Mouse (Mus musculus): ENCODE measurements around the gene Med11.

- TF ChIP-seq CTCF (conservative IDR thresholded peaks at IDR 0.05; ENCODE audit: insufficient read depth, insufficient read length, low read depth, low read length): no peak
- TF ChIP-seq POLR2A (IDR thresholded peaks at IDR 0.05; ENCODE audit: low read depth, low read length): no peak
Observed at GRCm38 (mm10) chr11:70444667-70445066, 7.1 kb upstream of the Med11 start.
